In genomic region chr15:85534646-85535045, GRCm38 (mm10) we compare ENCODE assay signal across 30 mouse cellular contexts. TPM values are rescaled to one million over a fixed set of nuclear protein-coding genes. Genes with fewer than 3 reads are reported as not detected.
A peak's percentile ranks its signal among the peaks of the same experiment; 100 is the strongest.
DNase-seq lines count a peak whose midpoint lies in the region; ATAC-seq and TF ChIP-seq lines count a peak whose summit lies in the region.
"Had no signal": no experiment of that assay in that cellular context is flagged by ENCODE, and none has a peak within 500 bp of the region (broad histone marks: within the 10 kb centered on the region; RNA-seq: fewer than 3 reads in every experiment).

No protein-coding gene starts in this region.

- ATAC-seq in hindbrain, embryonic 12.5 days (ENCODE audit: low FRiP score), result no peak
- ATAC-seq in hindbrain, embryonic 14.5 days (ENCODE audit: low FRiP score), result no peak
- ATAC-seq in kidney, postnatal 0 days (replicated peaks; ENCODE audit: low FRiP score, low read depth), result no peak
- ATAC-seq in midbrain, embryonic 15.5 days (replicated peaks), result no peak
- ATAC-seq: CD4-positive, CD25-positive, alpha-beta regulatory T cell, adult 4 months; forebrain, postnatal 0 days; hindbrain, embryonic 16.5 days; midbrain, embryonic 13.5 days had no signal

- H3K4me1 ChIP-seq in hindbrain, embryonic 12.5 days, result peaks cover 23% of the 10 kb centered on the region
- peaks cover 11% of the 10 kb centered on the region; the same call in 1 of the 2 replicates for H3K4me1 ChIP-seq in hindbrain, embryonic 14.5 days (replicated peaks; ENCODE audit: control insufficient read depth, insufficient read depth, low read length)
- H3K4me1 ChIP-seq in kidney, postnatal 0 days (replicated peaks; ENCODE audit: insufficient read depth, low read length), result peaks cover 9% of the 10 kb centered on the region; the same call in 1 of the 2 replicates
- H3K4me1 ChIP-seq in midbrain, embryonic 10.5 days, result peaks cover 14% of the 10 kb centered on the region
- H3K4me1 ChIP-seq in midbrain, embryonic 15.5 days, result 0 out of 2 replicates have a peak, but pooled peaks cover 2% of the 10 kb centered on the region
- H3K4me1 ChIP-seq: liver, embryonic 15.5 days had no signal

- no peak overlapping the region for H3K4me3 ChIP-seq in hindbrain, embryonic 12.5 days
- no peak overlapping the region for H3K4me3 ChIP-seq in hindbrain, embryonic 14.5 days (replicated peaks; ENCODE audit: low read length)
- H3K4me3 ChIP-seq in kidney, postnatal 0 days (replicated peaks; ENCODE audit: low read depth, low read length), result no peak overlapping the region
- no peak overlapping the region for H3K4me3 ChIP-seq in midbrain, embryonic 10.5 days
- no peak overlapping the region for H3K4me3 ChIP-seq in midbrain, embryonic 15.5 days
- H3K4me3 ChIP-seq: embryonic facial prominence, embryonic 13.5 days; forebrain, embryonic 12.5 days; heart, embryonic 13.5 days; limb, embryonic 12.5 days; liver, embryonic 15.5 days; megakaryocyte, embryonic 14.5 days; midbrain, embryonic 13.5 days; neural tube, embryonic 15.5 days; stomach, embryonic 15.5 days had no signal

- 81% methylated on average over 6 of the region's 6 CpGs for WGBS in hindbrain, embryonic 12.5 days
- 88% methylated on average over 6 of the region's 6 CpGs for WGBS in hindbrain, embryonic 14.5 days
- WGBS in kidney, postnatal 0 days, result 72% methylated on average over 6 of the region's 6 CpGs
- 84% methylated on average over 6 of the region's 6 CpGs for WGBS in midbrain, embryonic 10.5 days
- 86% methylated on average over 6 of the region's 6 CpGs for WGBS in midbrain, embryonic 15.5 days

- no peak overlapping the region for H3K9ac ChIP-seq in hindbrain, embryonic 12.5 days
- no peak overlapping the region for H3K9ac ChIP-seq in hindbrain, embryonic 14.5 days
- H3K9ac ChIP-seq in kidney, postnatal 0 days (ENCODE audit: low read depth, low read length), result no peak overlapping the region
- no peak overlapping the region for H3K9ac ChIP-seq in midbrain, embryonic 15.5 days
- H3K9ac ChIP-seq: forebrain, embryonic 12.5 days; forebrain, postnatal 0 days; heart, embryonic 13.5 days; limb, embryonic 12.5 days; liver, embryonic 15.5 days; midbrain, embryonic 13.5 days; neural tube, embryonic 15.5 days; stomach, embryonic 15.5 days had no signal

- H3K4me2 ChIP-seq in hindbrain, embryonic 12.5 days (replicated peaks), result no peak overlapping the region
- no peak overlapping the region for H3K4me2 ChIP-seq in hindbrain, embryonic 14.5 days (replicated peaks)
- no peak overlapping the region for H3K4me2 ChIP-seq in kidney, postnatal 0 days (ENCODE audit: low read length)
- H3K4me2 ChIP-seq in midbrain, embryonic 15.5 days, result no peak overlapping the region
- H3K4me2 ChIP-seq: embryonic facial prominence, embryonic 13.5 days; forebrain, embryonic 12.5 days; heart, embryonic 13.5 days; limb, embryonic 12.5 days; liver, embryonic 15.5 days; midbrain, embryonic 13.5 days; neural tube, embryonic 15.5 days; stomach, embryonic 15.5 days had no signal

- H3K9me3 ChIP-seq in hindbrain, embryonic 12.5 days (replicated peaks), result no peaks in the 10 kb centered on the region
- H3K9me3 ChIP-seq in hindbrain, embryonic 14.5 days (ENCODE audit: control insufficient read depth, low read length), result no peaks in the 10 kb centered on the region
- H3K9me3 ChIP-seq in kidney, postnatal 0 days (replicated peaks; ENCODE audit: low read length), result no peaks in the 10 kb centered on the region
- no peaks in the 10 kb centered on the region for H3K9me3 ChIP-seq in midbrain, embryonic 10.5 days (replicated peaks)
- no peaks in the 10 kb centered on the region for H3K9me3 ChIP-seq in midbrain, embryonic 15.5 days
- H3K9me3 ChIP-seq: embryonic facial prominence, embryonic 13.5 days; forebrain, embryonic 12.5 days; heart, embryonic 13.5 days; limb, embryonic 12.5 days; liver, embryonic 15.5 days; megakaryocyte, embryonic 14.5 days; midbrain, embryonic 13.5 days; neural tube, embryonic 15.5 days; stomach, embryonic 15.5 days had no signal

- no peak for TF ChIP-seq CTCF in kidney, postnatal 0 days (IDR thresholded peaks at IDR 0.05; ENCODE audit: low read depth)

- H3K27me3 ChIP-seq in hindbrain, embryonic 12.5 days, result no peaks in the 10 kb centered on the region
- no peaks in the 10 kb centered on the region for H3K27me3 ChIP-seq in hindbrain, embryonic 14.5 days (ENCODE audit: control insufficient read depth, insufficient read depth, low read length)
- H3K27me3 ChIP-seq in kidney, postnatal 0 days (ENCODE audit: insufficient read depth, low read length), result no peaks in the 10 kb centered on the region
- H3K27me3 ChIP-seq in midbrain, embryonic 10.5 days (ENCODE audit: low read depth, poor library complexity, severe bottlenecking), result peaks cover 67% of the 10 kb centered on the region
- no peaks in the 10 kb centered on the region for H3K27me3 ChIP-seq in midbrain, embryonic 15.5 days (replicated peaks)
- H3K27me3 ChIP-seq: forebrain, embryonic 12.5 days; liver, embryonic 15.5 days; midbrain, embryonic 13.5 days; neural tube, embryonic 15.5 days; stomach, embryonic 15.5 days had no signal

- peaks cover 6% of the 10 kb centered on the region; the same call in 1 of the 2 replicates for H3K36me3 ChIP-seq in hindbrain, embryonic 12.5 days
- no peaks in the 10 kb centered on the region for H3K36me3 ChIP-seq in hindbrain, embryonic 14.5 days (replicated peaks; ENCODE audit: control insufficient read depth, insufficient read depth)
- no peaks in the 10 kb centered on the region for H3K36me3 ChIP-seq in kidney, postnatal 0 days (ENCODE audit: insufficient read depth, low read length)
- peaks cover 45% of the 10 kb centered on the region for H3K36me3 ChIP-seq in midbrain, embryonic 10.5 days
- no peaks in the 10 kb centered on the region for H3K36me3 ChIP-seq in midbrain, embryonic 15.5 days (replicated peaks)
- H3K36me3 ChIP-seq: embryonic facial prominence, embryonic 13.5 days; heart, embryonic 13.5 days; limb, embryonic 12.5 days; liver, embryonic 15.5 days; neural tube, embryonic 15.5 days; stomach, embryonic 15.5 days had no signal

- no peak for DNase-seq in hindbrain, embryonic 14.5 days (ENCODE audit: low spot score)
- no peak for DNase-seq in kidney, postnatal 0 days (ENCODE audit: low spot score)
- DNase-seq in kidney, adult 8-10 months, result no peak
- no peak for DNase-seq in midbrain, embryonic 10.5 days (ENCODE audit: low spot score)
- no peak for DNase-seq in spleen, postnatal 10 days (ENCODE audit: low spot score in 2 of 2)
- DNase-seq: adrenal gland, postnatal 25 days; cerebellum, adult 18-20 months; cerebellum, postnatal 10 days; forebrain, postnatal 0 days; gastrocnemius, postnatal 10 days; heart, postnatal 10 days; retina, postnatal 1 day; right cerebral cortex, postnatal 14 days had no signal

- peak overlapping the region; percentile 23; the same call in 1 of the 2 replicates for H3K27ac ChIP-seq in hindbrain, embryonic 12.5 days
- no peak overlapping the region for H3K27ac ChIP-seq in hindbrain, embryonic 14.5 days
- H3K27ac ChIP-seq in kidney, postnatal 0 days, result peak overlapping the region; percentile 54
- H3K27ac ChIP-seq in midbrain, embryonic 10.5 days (replicated peaks), result peak overlapping the region; percentile 55; the same call in 1 of the 2 replicates
- H3K27ac ChIP-seq in midbrain, embryonic 15.5 days, result no peak overlapping the region
- H3K27ac ChIP-seq: embryonic facial prominence, embryonic 13.5 days; forebrain, embryonic 12.5 days; heart, embryonic 13.5 days; limb, embryonic 12.5 days; liver, embryonic 15.5 days; midbrain, embryonic 13.5 days; neural tube, embryonic 15.5 days; stomach, embryonic 15.5 days had no signal

RNA-seq across cellular contexts. Expression of gene 7530416G11Rik, which starts 31.6 kb away (rescaled TPM):
- polyA plus RNA-seq in hindbrain, embryonic 12.5 days (2016; fragmentation: Nextera tagmentation; extraction: Ambion mirVana), result not detected in 2 replicates
- not detected in 2 replicates for polyA plus RNA-seq in hindbrain, embryonic 14.5 days (2014; fragmentation: Nextera tagmentation; extraction: Ambion mirVana)
- polyA plus RNA-seq in kidney, postnatal 0 days (2015; fragmentation: Nextera tagmentation; extraction: Ambion mirVana), result not detected in 2 replicates
- not detected in 2 replicates for polyA plus RNA-seq in midbrain, embryonic 10.5 days (2016; fragmentation: Nextera tagmentation; extraction: Ambion mirVana)
- polyA plus RNA-seq in midbrain, embryonic 15.5 days (2015; fragmentation: Nextera tagmentation; extraction: Ambion mirVana), result not detected in 2 replicates
- polyA plus RNA-seq: CD4-positive, CD25-positive, alpha-beta regulatory T cell, adult 4 months; embryonic facial prominence, embryonic 13.5 days; forebrain, embryonic 12.5 days; forebrain, postnatal 0 days; gonadal fat pad, adult 2 months; heart, embryonic 13.5 days; hindbrain, embryonic 16.5 days; intestine, embryonic 14.5 days; limb, embryonic 12.5 days; liver, adult 2 months; liver, embryonic 15.5 days; midbrain, embryonic 13.5 days; neural tube, embryonic 15.5 days; small intestine, adult 2 months; stomach, embryonic 15.5 days had no signal

RNA-seq across cellular contexts. Expression of gene Wnt7b, which starts 47.6 kb away (rescaled TPM):
- 78.3 and 79.5 TPM in 2 replicates for polyA plus RNA-seq in hindbrain, embryonic 12.5 days (2016; fragmentation: Nextera tagmentation; extraction: Ambion mirVana)
- polyA plus RNA-seq in hindbrain, embryonic 14.5 days (2014; fragmentation: Nextera tagmentation; extraction: Ambion mirVana), result 28.1 and 30.8 TPM in 2 replicates
- polyA plus RNA-seq in kidney, postnatal 0 days (2015; fragmentation: Nextera tagmentation; extraction: Ambion mirVana), result 24.9 and 26.3 TPM in 2 replicates
- 54.8 and 56.5 TPM in 2 replicates for polyA plus RNA-seq in midbrain, embryonic 10.5 days (2016; fragmentation: Nextera tagmentation; extraction: Ambion mirVana)
- polyA plus RNA-seq in midbrain, embryonic 15.5 days (2015; fragmentation: Nextera tagmentation; extraction: Ambion mirVana), result 33.2 and 35.0 TPM in 2 replicates
- polyA plus RNA-seq: CD4-positive, CD25-positive, alpha-beta regulatory T cell, adult 4 months; small intestine, adult 2 months had no signal

Comparison
In these comparisons a context has a peak if more than half of its experiments do, and no peak if none do; other contexts are left out.
1. H3K27ac ChIP-seq: peak in hindbrain, embryonic 12.5 days (single experiment), kidney, postnatal 0 days (single experiment) and midbrain, embryonic 10.5 days (single experiment); none in hindbrain, embryonic 14.5 days (single experiment) and midbrain, embryonic 15.5 days (single experiment).